Mouse (Mus musculus) small intestine, adult 2 months (tissue): ENCODE data around the gene Ccna2. TPM values are rescaled to one million over a fixed set of nuclear protein-coding genes. Genes with fewer than 3 reads are reported as not detected.

Source experiments
- H3K27ac ChIP-seq: fragments of 200-500 bp; 2 replicates; pipeline ENCODE4 v1.5.1; 2012; ENCODE audit warnings: low read depth, low read length, control low read depth, inconsistent platforms; ENCODE audit not compliant: insufficient read depth
- H3K27me3 ChIP-seq: fragments of 200-500 bp; 2 replicates; pipeline ENCODE4 v1.6.1; 2012; ENCODE audit warnings: mild to moderate bottlenecking, moderate library complexity, low read length, inconsistent platforms; ENCODE audit not compliant: control insufficient read depth, insufficient read depth
- H3K36me3 ChIP-seq: fragments of 200-500 bp; 2 replicates; pipeline ENCODE4 v1.6.1; 2012; ENCODE audit warnings: mild to moderate bottlenecking, low read length, control low read depth, inconsistent platforms; ENCODE audit not compliant: control insufficient read depth, insufficient read depth
- H3K4me1 ChIP-seq: fragments of 200-500 bp; 2 replicates; pipeline ENCODE4 v1.6.1; 2012; ENCODE audit warnings: low read length, inconsistent platforms, mixed read lengths; ENCODE audit not compliant: control insufficient read depth, insufficient read depth, insufficient read length
- H3K4me3 ChIP-seq: fragments of 200-500 bp; 2 replicates; pipeline ENCODE4 v1.5.1; 2012; ENCODE audit warnings: low read depth, mild to moderate bottlenecking, control low read depth, inconsistent platforms, low read length, moderate library complexity
- CTCF ChIP-seq: fragments of 200-500 bp; IDR thresholded peaks from 2 replicates; pipeline ENCODE4 v1.5.1; 2012; ENCODE audit warnings: low read depth, mild to moderate bottlenecking, control low read depth, inconsistent platforms, low read length, moderate library complexity, mixed read lengths; ENCODE audit not compliant: insufficient replicate concordance, insufficient read length; ENCODE audit errors: extremely low read depth
- POLR2A ChIP-seq: fragments of 200-500 bp; IDR thresholded peaks from 2 replicates; pipeline ENCODE4 v1.6.1; 2012; ENCODE audit warnings: low read depth, mild to moderate bottlenecking, control low read depth, inconsistent platforms, low read length, moderate library complexity
- WGBS: fragments of 180-500 bp; shearing (Covaris S2); methylation state at CpG from one replicate; pipeline ENCODE4 v1.1.7; 2018; 5-methylcytosine and 5-hydroxymethylcytosine counted together
- polyA plus RNA-seq: library from polyadenylated mRNA; depleted of rRNA; stranded (reverse); fragments of >200 nt; gene quantifications from 2 replicates; pipeline ENCODE4 v1.2.3, GENCODE M21; 2012; rRNA removed

Ccna2 gene
- polyA plus RNA-seq, 1 experiment, result 52.2 TPM

GRCm38 (mm10) chr3:36522137-36522536, 49.8 kb downstream of the Ccna2 start:
- peaks cover 21% of the 10 kb centered on the region for H3K27me3 ChIP-seq
- TF ChIP-seq CTCF (no peak), POLR2A (no peak)
- H3K4me1 ChIP-seq, result peaks cover 4% of the 10 kb centered on the region
- H3K27ac ChIP-seq, result no peak overlapping the region
- H3K36me3 ChIP-seq, result no peaks in the 10 kb centered on the region
- no peak overlapping the region for H3K4me3 ChIP-seq
- WGBS, result 33% methylated on average over 4 of the region's 4 CpGs

GRCm38 (mm10) chr3:36521073-36522060, 50.6 kb downstream of the Ccna2 start, which contains the start of gene Gm11549:
Gm11549 (minus strand) TSS chr3:36521813.
- TF ChIP-seq POLR2A (no peak), CTCF (no peak)
- H3K36me3 ChIP-seq, result no peaks in the 10 kb centered on the region
- H3K4me1 ChIP-seq, result peaks cover 4% of the 10 kb centered on the region
- H3K4me3 ChIP-seq, result peak within 1 kb of the TSS; percentile 44
- 2% methylated on average over 51 of the region's 51 CpGs for WGBS
- H3K27me3 ChIP-seq, result peaks cover 21% of the 10 kb centered on the region
- no peak within 1 kb of the TSS for H3K27ac ChIP-seq

GRCm38 (mm10) chr3:36516196-36516595, 55.8 kb downstream of the Ccna2 start:
- no peak overlapping the region for H3K27ac ChIP-seq
- peaks cover 7% of the 10 kb centered on the region for H3K4me1 ChIP-seq
- H3K4me3 ChIP-seq, result no peak overlapping the region
- peaks cover 13% of the 10 kb centered on the region for H3K27me3 ChIP-seq
- 84% methylated on average over 9 of the region's 9 CpGs for WGBS
- no peak for TF ChIP-seq POLR2A
- no peak for TF ChIP-seq CTCF
- H3K36me3 ChIP-seq, result no peaks in the 10 kb centered on the region

Other genes with a start within 250 kb of the Ccna2 start
- gene Anxa5, start 96.3 kb downstream of the Ccna2 start, polyA plus RNA-seq, result 89.2 and 122 TPM in 2 replicates
- 0.29 and 0.41 TPM in 2 replicates for gene 1810062G17Rik, start 96.2 kb downstream of the Ccna2 start, polyA plus RNA-seq
- gene Gm11549, start 50.3 kb downstream of the Ccna2 start, polyA plus RNA-seq, result 0.09 TPM in 1 of 2 replicates, not detected in the other
- 2.1 and 3.9 TPM in 2 replicates for gene Exosc9, start 19.5 kb downstream of the Ccna2 start, polyA plus RNA-seq
- 0.18 and 0.24 TPM in 2 replicates for gene Bbs7, start 41.3 kb upstream of the Ccna2 start, polyA plus RNA-seq
- 0.67 and 0.72 TPM in 2 replicates for gene Trpc3, start 118.0 kb upstream of the Ccna2 start, polyA plus RNA-seq